Mouse (Mus musculus) heart, adult 18-20 months (tissue): ENCODE data around the gene Heatr5a. TPM values are rescaled to one million over a fixed set of nuclear protein-coding genes. Genes with fewer than 3 reads are reported as not detected.

ENCODE experiments used
- DNase-seq, 2 experiments: peaks; one replicate each; pipeline ENCODE4 v3.0.0; 2021 to 2022; ENCODE audit warnings: mixed read lengths in 1 of 2
- total RNA-seq, 2 experiments: library from RNA; stranded (reverse); gene quantifications; 2 replicates each; pipeline ENCODE4 v1.2.3; 2021

Heatr5a gene
- total RNA-seq, 2 experiments from 2014 or later = 20.7 to 21.0 TPM

GRCm38 (mm10) chr12:51847953-51848680 lies 123.0 kb downstream of the Heatr5a start:
- DNase-seq = peak; percentile 61 to 85

- DNase-seq = no peak
Measured at GRCm38 (mm10) chr12:51845261-51845660, 125.9 kb downstream of the Heatr5a start.

GRCm38 (mm10) chr12:51844771-51845256 lies 126.3 kb downstream of the Heatr5a start:
- peak; percentile 98 to 100 for DNase-seq

GRCm38 (mm10) chr12:51843576-51844520 lies 127.3 kb downstream of the Heatr5a start:
- peak in 1 of 2 experiments; percentile 48 for DNase-seq

- DNase-seq = no peak
Measured at GRCm38 (mm10) chr12:51842081-51842864, 128.8 kb downstream of the Heatr5a start.

GRCm38 (mm10) chr12:51839856-51840255 lies 131.3 kb downstream of the Heatr5a start:
- DNase-seq = no peak

GRCm38 (mm10) chr12:51835219-51835618 lies 135.9 kb downstream of the Heatr5a start:
- DNase-seq = no peak

GRCm38 (mm10) chr12:51831931-51832330 lies 139.2 kb downstream of the Heatr5a start:
- DNase-seq = no peak

- no peak for DNase-seq
Measured at GRCm38 (mm10) chr12:51831296-51831695, 139.8 kb downstream of the Heatr5a start.

GRCm38 (mm10) chr12:51830671-51831070 lies 140.4 kb downstream of the Heatr5a start:
- no peak for DNase-seq

- DNase-seq = no peak
Measured at GRCm38 (mm10) chr12:51830077-51830402, 141.1 kb downstream of the Heatr5a start.

GRCm38 (mm10) chr12:51829290-51830076 lies 141.6 kb downstream of the Heatr5a start, which contains the start of gene Hectd1:
Gene Hectd1 (minus strand): TSS chr12:51829536.
- DNase-seq = peak; percentile 90 to 91

- DNase-seq = peak in 1 of 2 experiments; percentile 57
Measured at GRCm38 (mm10) chr12:51828716-51829289, 142.3 kb downstream of the Heatr5a start.

- DNase-seq = no peak
Measured at GRCm38 (mm10) chr12:51827958-51828650, 143.0 kb downstream of the Heatr5a start.

Other genes with a start within 250 kb of the Heatr5a start
- 10 to 100 TPM; 78.2 to 80.3 TPM for gene Hectd1, start 141.8 kb downstream of the Heatr5a start, total RNA-seq
- 1 to 10 TPM; 5.8 to 6.7 TPM for gene Dtd2, start 35.2 kb upstream of the Heatr5a start, total RNA-seq
- not detected for gene Gpr33, start 56.7 kb upstream of the Heatr5a start, total RNA-seq
- 1 to 10 TPM; 9.4 to 9.9 TPM for gene Nubpl, start 126.4 kb upstream of the Heatr5a start, total RNA-seq